Mouse (Mus musculus) testis, adult 2 months (tissue): ENCODE data around the gene Cdr2l.
A peak's percentile ranks its signal among the peaks of the same experiment; 100 is the strongest.

Source experiments
- CTCF ChIP-seq: fragments of 200-500 bp; IDR thresholded peaks from 2 replicates; pipeline ENCODE4 v1.5.1; 2012; ENCODE audit warnings: low read depth, mild to moderate bottlenecking, inconsistent platforms, low read length, moderate library complexity; ENCODE audit not compliant: control insufficient read depth, insufficient read depth, insufficient replicate concordance
- POLR2A ChIP-seq: fragments of 200-500 bp; IDR thresholded peaks from 2 replicates; pipeline ENCODE4 v1.6.1; 2012; ENCODE audit warnings: low read depth, mild to moderate bottlenecking, inconsistent platforms, low read length, moderate library complexity; ENCODE audit not compliant: control insufficient read depth

DNA sequence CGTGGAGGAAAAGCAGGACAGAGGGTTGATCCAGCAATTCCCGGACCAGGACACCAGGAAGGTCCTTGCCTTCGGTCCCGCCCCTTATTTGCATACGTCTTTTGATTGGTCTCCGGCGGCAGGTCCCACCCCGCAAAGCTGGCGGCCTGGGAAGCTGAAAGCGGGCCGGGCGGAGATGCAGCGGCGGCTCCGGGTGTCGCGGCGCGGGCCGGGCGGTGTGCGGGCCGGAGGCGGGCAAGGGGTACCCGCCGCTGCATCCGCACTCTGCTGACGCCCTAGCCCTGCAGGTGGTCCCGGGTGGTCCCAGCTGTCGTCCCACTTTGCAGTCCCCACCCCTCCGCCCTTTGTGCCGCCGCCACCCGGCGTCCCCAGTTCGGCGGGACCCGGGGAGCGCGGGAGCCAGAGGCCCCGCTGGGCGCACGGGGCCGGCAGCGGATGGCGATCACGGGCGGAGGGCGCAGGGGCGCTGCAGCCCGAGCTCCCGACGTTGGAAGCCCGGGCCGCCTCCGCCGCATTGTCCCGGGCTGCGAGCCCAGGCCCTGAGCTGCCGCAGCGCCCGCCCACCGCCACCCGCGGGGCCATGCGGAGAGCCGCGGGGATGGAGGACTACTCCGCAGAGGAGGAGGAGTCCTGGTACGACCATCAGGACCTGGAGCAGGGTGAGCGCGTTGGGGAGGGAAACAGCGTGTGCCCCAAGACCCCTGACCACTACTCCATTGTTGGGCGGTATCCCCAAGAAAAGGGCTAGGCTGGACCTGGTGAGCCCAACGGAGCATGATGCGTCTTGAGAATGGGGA is at the start of gene Cdr2l:
- TF ChIP-seq CTCF (no peak), POLR2A (peak; percentile 46; the same call in 1 of the 2 replicates)
